Mouse (Mus musculus) T-helper 2 cell (primary cell): ENCODE measurements around the gene Ncln.

ENCODE experiments used
- in situ Hi-C: fragments of 300-600 bp; cut with MboI, MseI; formaldehyde crosslinking; loops from one replicate; pipeline ENCODE4 v1.15.1; 2025; ENCODE audit warnings: high pct_unique_total_duplicates

The Ncln gene

GRCm38 (mm10) chr10:81491018-81491417 lies 5.2 kb downstream of the Ncln start:
- in situ Hi-C loops: no loop called here

GRCm38 (mm10) chr10:81489941-81490340 lies 6.3 kb downstream of the Ncln start:
- in situ Hi-C loops: loop anchor here (10.0 kb wide), 1 partner anchor 45 kb away; no protein-coding TSS in a partner anchor

- in situ Hi-C loops: loop anchor here (10.0 kb wide), 1 partner anchor 47 kb away; no protein-coding TSS in a partner anchor
Measured at GRCm38 (mm10) chr10:81488081-81488480, 8.1 kb downstream of the Ncln start.

GRCm38 (mm10) chr10:81486496-81486895 lies 9.7 kb downstream of the Ncln start:
- in situ Hi-C loops: loop anchor here (10.0 kb wide), 1 partner anchor 48 kb away; no protein-coding TSS in a partner anchor

GRCm38 (mm10) chr10:81485479-81486018 lies 10.6 kb downstream of the Ncln start:
- in situ Hi-C loops: loop anchor here (10.0 kb wide), 1 partner anchor 49 kb away; no protein-coding TSS in a partner anchor

GRCm38 (mm10) chr10:81485060-81485449 lies 11.1 kb downstream of the Ncln start:
- in situ Hi-C loops: loop anchor here (10.0 kb wide), 1 partner anchor 50 kb away; no protein-coding TSS in a partner anchor

GRCm38 (mm10) chr10:81484441-81485059 lies 11.6 kb downstream of the Ncln start:
- in situ Hi-C loops: loop anchor here (10.0 kb wide), 1 partner anchor 50 kb away; no protein-coding TSS in a partner anchor

GRCm38 (mm10) chr10:81483983-81484382 lies 12.2 kb downstream of the Ncln start:
- in situ Hi-C loops: loop anchor here (10.0 kb wide), 1 partner anchor 51 kb away; no protein-coding TSS in a partner anchor

GRCm38 (mm10) chr10:81482533-81482889 lies 13.7 kb downstream of the Ncln start, which contains the start of gene Celf5:
Gene Celf5 (minus strand): TSS chr10:81482709.
- in situ Hi-C loops: loop anchor here (10.0 kb wide), 1 partner anchor 52 kb away; no protein-coding TSS in a partner anchor

- in situ Hi-C loops: loop anchor here (10.0 kb wide), 1 partner anchor 53 kb away; no protein-coding TSS in a partner anchor
Measured at GRCm38 (mm10) chr10:81481605-81482532, 14.3 kb downstream of the Ncln start.

GRCm38 (mm10) chr10:81474461-81474860 lies 21.7 kb downstream of the Ncln start:
- in situ Hi-C loops: no loop called here

GRCm38 (mm10) chr10:81473003-81473451 lies 23.2 kb downstream of the Ncln start:
- in situ Hi-C loops: no loop called here

GRCm38 (mm10) chr10:81472403-81473002 lies 23.7 kb downstream of the Ncln start:
- in situ Hi-C loops: no loop called here

GRCm38 (mm10) chr10:81470454-81470853 lies 25.7 kb downstream of the Ncln start:
- in situ Hi-C loops: no loop called here

- in situ Hi-C loops: no loop called here
Measured at GRCm38 (mm10) chr10:81469253-81469652, 26.9 kb downstream of the Ncln start.

GRCm38 (mm10) chr10:81467670-81468235 lies 28.4 kb downstream of the Ncln start:
- in situ Hi-C loops: no loop called here

- in situ Hi-C loops: no loop called here
Measured at GRCm38 (mm10) chr10:81466881-81467280, 29.3 kb downstream of the Ncln start.

GRCm38 (mm10) chr10:81466066-81466465 lies 30.1 kb downstream of the Ncln start:
- in situ Hi-C loops: no loop called here

- in situ Hi-C loops: no loop called here
Measured at GRCm38 (mm10) chr10:81465265-81465645, 30.9 kb downstream of the Ncln start.

- in situ Hi-C loops: no loop called here
Measured at GRCm38 (mm10) chr10:81464405-81465264, 31.6 kb downstream of the Ncln start.
